Mouse (Mus musculus) cortical plate, adult 2 months (tissue): ENCODE results near the gene Disp2.

Experiments
- CTCF ChIP-seq: fragments of 200-500 bp; IDR thresholded peaks from 2 replicates; pipeline ENCODE4 v1.5.1; 2011; ENCODE audit warnings: mild to moderate bottlenecking, control low read depth, low read length; ENCODE audit not compliant: insufficient read depth; ENCODE audit errors: extremely low read depth
- POLR2A ChIP-seq: fragments of 200-500 bp; IDR thresholded peaks from 2 replicates; pipeline ENCODE4 v1.6.1; 2011; ENCODE audit warnings: mild to moderate bottlenecking, low read length, control low read depth; ENCODE audit not compliant: insufficient read depth; ENCODE audit errors: extremely low read depth

GRCm38 (mm10) chr2:118813981-118814836 is 34.7 kb downstream of the Disp2 start, which contains the start of gene Knstrn:
- TF ChIP-seq POLR2A (no peak), CTCF (no peak)
